Mouse (Mus musculus): Measurements from ENCODE around the gene Acsl3. TPM values are rescaled to one million over a fixed set of nuclear protein-coding genes. Genes with fewer than 3 reads are reported as not detected.
A peak's percentile ranks its signal among the peaks of the same experiment; 100 is the strongest.

The Acsl3 gene
- total RNA-seq (2014; rRNA removed; ENCODE audit: low replicate concordance) = 66.2 and 117 TPM in 2 replicates
- polyA plus RNA-seq (2015; fragmentation: Nextera tagmentation; extraction: Ambion mirVana) = 42.8 and 47.5 TPM in 2 replicates

DNA sequence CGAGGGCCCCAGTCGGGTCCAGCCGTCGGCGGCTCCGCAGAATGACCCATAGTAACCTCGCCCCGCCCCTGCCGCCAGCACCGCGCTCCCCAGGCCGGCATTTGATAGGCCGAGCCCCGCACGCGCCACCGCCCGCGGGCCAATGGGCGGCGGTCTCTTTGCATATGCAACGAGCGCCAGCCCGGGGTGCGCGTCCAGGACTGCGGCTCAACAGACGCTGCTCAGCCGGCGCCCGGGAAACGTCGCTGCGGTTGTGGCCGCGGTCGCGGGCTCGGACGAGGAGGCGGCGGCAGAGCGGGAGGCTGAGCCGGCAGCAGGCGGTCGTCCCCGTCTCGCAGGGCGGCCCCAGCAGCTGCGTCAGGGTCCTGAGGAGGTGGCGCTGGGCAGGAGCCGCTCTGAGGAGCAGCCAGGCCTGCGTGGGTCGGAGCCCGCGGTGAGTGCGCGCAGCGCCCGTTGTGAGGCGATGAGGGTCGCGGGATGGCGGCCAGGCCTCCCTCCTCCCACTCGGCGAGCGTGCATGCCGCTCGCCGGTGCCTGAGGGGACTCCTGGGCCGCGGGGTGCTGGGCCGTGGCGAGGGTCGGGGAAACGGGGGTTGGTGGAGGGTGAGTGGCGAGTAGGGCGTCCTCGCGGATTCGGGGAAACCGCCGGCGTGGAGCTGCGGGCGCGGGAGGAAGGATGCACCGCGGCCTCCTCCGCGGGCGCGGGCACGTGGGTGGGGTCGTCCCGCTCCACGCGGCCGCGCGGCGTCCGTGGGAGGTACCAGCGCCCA is at the start of gene Acsl3, which contains the start of gene Utp14b:
TSS of gene Acsl3 (plus strand) at position 155 of the 770 bp plus-strand sequence.
TSS of gene Utp14b (plus strand) at position 368 of the 770 bp plus-strand sequence.
- WGBS = under 1% methylated on average over 94 of the region's 104 CpGs
- peak within 1 kb of the TSS; percentile 73 for H3K4me2 ChIP-seq (ENCODE audit: low read depth, low read length)
- TF ChIP-seq CTCF (IDR thresholded peaks at IDR 0.05; ENCODE audit: low read depth) (no peak), EP300 (IDR thresholded peaks at IDR 0.05; ENCODE audit: low read depth) (peak; percentile 57; the same call in 1 of the 2 replicates)
- H3K4me1 ChIP-seq (ENCODE audit: control insufficient read depth, insufficient read depth) = peaks cover 21% of the 10 kb centered on the region
- peak within 1 kb of the TSS; percentile 95 for H3K4me3 ChIP-seq (ENCODE audit: low read depth, low read length)
- H3K27me3 ChIP-seq (ENCODE audit: control insufficient read depth, insufficient read depth, low read length) = no peaks in the 10 kb centered on the region
- no peaks in the 10 kb centered on the region for H3K36me3 ChIP-seq (replicated peaks; ENCODE audit: control insufficient read depth, insufficient read depth, low read length)
- peak within 1 kb of the TSS; percentile 93 for H3K9ac ChIP-seq (replicated peaks; ENCODE audit: low read depth, low read length)
- H3K9me3 ChIP-seq (replicated peaks; ENCODE audit: control insufficient read depth, low read length) = no peaks in the 10 kb centered on the region
- peak within 1 kb of the TSS; percentile 89 for H3K27ac ChIP-seq (ENCODE audit: low read depth)
- ATAC-seq (ENCODE audit: insufficient read depth, low read depth) (peak; percentile 99), DNase-seq (ENCODE audit: low spot score) (peak; percentile 95)

DNA sequence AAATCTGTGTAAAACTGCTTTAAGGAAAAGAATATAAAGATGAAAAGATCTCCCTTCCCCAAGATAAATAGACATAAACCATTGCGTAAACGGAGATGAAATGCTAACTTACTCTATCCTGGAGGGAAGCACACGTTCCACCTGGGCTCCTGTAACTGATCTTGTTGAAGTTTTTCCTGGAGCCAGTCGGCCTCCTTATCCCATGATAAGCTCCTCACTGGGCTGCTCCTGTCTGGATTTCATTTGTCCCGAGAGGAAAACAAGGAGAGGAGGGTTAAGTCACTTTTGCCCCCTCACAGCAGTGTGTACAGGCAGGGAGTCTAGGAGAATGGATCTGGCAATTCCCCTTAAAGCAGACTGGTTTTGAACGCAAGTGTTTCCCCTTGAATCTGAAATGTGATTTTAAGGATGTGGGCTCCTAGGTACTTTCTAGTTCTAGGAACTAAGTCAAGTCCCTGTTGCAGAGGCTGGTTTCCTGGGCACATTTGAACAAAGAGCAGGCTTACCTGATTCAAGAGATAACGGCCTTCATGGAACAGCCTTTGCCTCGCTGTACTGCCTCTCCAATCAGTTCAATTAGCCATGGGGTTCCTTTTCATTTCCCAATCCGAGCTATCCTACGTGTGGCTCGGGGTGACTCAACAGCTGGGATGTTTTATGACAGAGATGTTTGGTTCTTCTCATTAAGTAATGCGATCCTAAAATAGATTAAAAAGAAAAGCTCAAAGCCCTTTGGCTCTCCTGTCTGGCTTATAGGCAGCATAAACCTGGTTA is 48.3 kb upstream of the Acsl3 start:
- WGBS = 61% methylated on average over 12 of the region's 12 CpGs
- ATAC-seq (ENCODE audit: insufficient read depth, low read depth) = no peak
- TF ChIP-seq EP300 (IDR thresholded peaks at IDR 0.05; ENCODE audit: low read depth) (no peak), CTCF (IDR thresholded peaks at IDR 0.05; ENCODE audit: low read depth) (no peak)
- Histone ChIP-seq H3K4me1 (ENCODE audit: control insufficient read depth, insufficient read depth) (peaks cover 13% of the 10 kb centered on the region; the same call in 1 of the 2 replicates), H3K27me3 (ENCODE audit: control insufficient read depth, insufficient read depth, low read length) (no peaks in the 10 kb centered on the region), H3K4me2 (ENCODE audit: low read depth, low read length) (no peak overlapping the region), H3K9me3 (replicated peaks; ENCODE audit: control insufficient read depth, low read length) (no peaks in the 10 kb centered on the region), H3K36me3 (replicated peaks; ENCODE audit: control insufficient read depth, insufficient read depth, low read length) (no peaks in the 10 kb centered on the region), H3K4me3 (ENCODE audit: low read depth, low read length) (no peak overlapping the region), H3K9ac (replicated peaks; ENCODE audit: low read depth, low read length) (no peak overlapping the region), H3K27ac (ENCODE audit: low read depth) (no peak overlapping the region)
- DNase-seq (ENCODE audit: low spot score) = no peak

GRCm38 (mm10) chr1:78611039-78611438 is 46.6 kb upstream of the Acsl3 start:
- 0 out of 2 replicates have a peak overlapping the region, but pooled peaks have one; percentile 40 for H3K27ac ChIP-seq (ENCODE audit: low read depth)
- ATAC-seq (ENCODE audit: insufficient read depth, low read depth) (peak; percentile 70; the same call in 1 of the 2 replicates), DNase-seq (ENCODE audit: low spot score) (peak; percentile 31)
- TF ChIP-seq CTCF (IDR thresholded peaks at IDR 0.05; ENCODE audit: low read depth) (no peak), EP300 (IDR thresholded peaks at IDR 0.05; ENCODE audit: low read depth) (no peak)
- no peaks in the 10 kb centered on the region for H3K27me3 ChIP-seq (ENCODE audit: control insufficient read depth, insufficient read depth, low read length)
- H3K4me2 ChIP-seq (ENCODE audit: low read depth, low read length) = no peak overlapping the region
- no peaks in the 10 kb centered on the region for H3K9me3 ChIP-seq (replicated peaks; ENCODE audit: control insufficient read depth, low read length)
- H3K9ac ChIP-seq (replicated peaks; ENCODE audit: low read depth, low read length) = no peak overlapping the region
- H3K36me3 ChIP-seq (replicated peaks; ENCODE audit: control insufficient read depth, insufficient read depth, low read length) = no peaks in the 10 kb centered on the region
- H3K4me3 ChIP-seq (ENCODE audit: low read depth, low read length) = no peak overlapping the region
- peaks cover 13% of the 10 kb centered on the region; the same call in 1 of the 2 replicates for H3K4me1 ChIP-seq (ENCODE audit: control insufficient read depth, insufficient read depth)
- 20% methylated on average over 4 of the region's 4 CpGs for WGBS

DNA sequence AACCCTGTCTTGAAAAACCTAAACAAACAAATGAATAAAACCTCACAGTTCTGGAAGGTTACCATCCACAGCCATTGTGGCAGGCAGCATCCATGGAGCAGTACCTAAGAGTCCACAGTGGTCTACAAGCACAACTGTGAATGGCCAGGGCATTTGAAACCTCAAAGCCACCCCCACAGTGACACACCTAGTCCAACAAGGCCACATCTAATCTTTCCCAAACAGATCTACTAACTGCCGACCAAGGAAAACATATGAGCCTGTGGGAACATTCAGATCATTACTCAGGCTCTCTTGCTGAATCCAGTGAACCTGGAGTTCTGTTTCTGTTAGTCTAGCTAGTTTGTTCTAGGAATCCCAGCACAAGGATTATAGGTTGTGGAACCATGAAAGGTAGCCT is 44.7 kb upstream of the Acsl3 start:
- no peak for DNase-seq (ENCODE audit: low spot score)
- Histone ChIP-seq H3K27me3 (ENCODE audit: control insufficient read depth, insufficient read depth, low read length) (no peaks in the 10 kb centered on the region), H3K4me3 (ENCODE audit: low read depth, low read length) (no peak overlapping the region), H3K36me3 (replicated peaks; ENCODE audit: control insufficient read depth, insufficient read depth, low read length) (no peaks in the 10 kb centered on the region), H3K4me1 (ENCODE audit: control insufficient read depth, insufficient read depth) (peaks cover 13% of the 10 kb centered on the region; the same call in 1 of the 2 replicates), H3K27ac (ENCODE audit: low read depth) (no peak overlapping the region), H3K9ac (replicated peaks; ENCODE audit: low read depth, low read length) (no peak overlapping the region), H3K9me3 (replicated peaks; ENCODE audit: control insufficient read depth, low read length) (no peaks in the 10 kb centered on the region), H3K4me2 (ENCODE audit: low read depth, low read length) (no peak overlapping the region)
- ATAC-seq (ENCODE audit: insufficient read depth, low read depth) = no peak
- TF ChIP-seq EP300 (IDR thresholded peaks at IDR 0.05; ENCODE audit: low read depth) (no peak), CTCF (IDR thresholded peaks at IDR 0.05; ENCODE audit: low read depth) (no peak)
- WGBS = 32% methylated on average over 1 of the region's 1 CpGs

GRCm38 (mm10) chr1:78624352-78624751 is 33.3 kb upstream of the Acsl3 start:
- WGBS = 84% methylated on average over 2 of the region's 2 CpGs
- no peaks in the 10 kb centered on the region for H3K36me3 ChIP-seq (replicated peaks; ENCODE audit: control insufficient read depth, insufficient read depth, low read length)
- no peak overlapping the region for H3K9ac ChIP-seq (replicated peaks; ENCODE audit: low read depth, low read length)
- H3K4me2 ChIP-seq (ENCODE audit: low read depth, low read length) = no peak overlapping the region
- H3K4me3 ChIP-seq (ENCODE audit: low read depth, low read length) = no peak overlapping the region
- ATAC-seq (ENCODE audit: insufficient read depth, low read depth) (no peak), DNase-seq (ENCODE audit: low spot score) (no peak)
- no peaks in the 10 kb centered on the region for H3K9me3 ChIP-seq (replicated peaks; ENCODE audit: control insufficient read depth, low read length)
- TF ChIP-seq CTCF (IDR thresholded peaks at IDR 0.05; ENCODE audit: low read depth) (no peak), EP300 (IDR thresholded peaks at IDR 0.05; ENCODE audit: low read depth) (no peak)
- H3K4me1 ChIP-seq (ENCODE audit: control insufficient read depth, insufficient read depth) = 0 out of 2 replicates have a peak, but pooled peaks cover 2% of the 10 kb centered on the region
- H3K27ac ChIP-seq (ENCODE audit: low read depth) = no peak overlapping the region
- H3K27me3 ChIP-seq (ENCODE audit: control insufficient read depth, insufficient read depth, low read length) = no peaks in the 10 kb centered on the region
